Mouse (Mus musculus): ENCODE measurements around the gene Obsl1.
A peak's percentile ranks its signal among the peaks of the same experiment; 100 is the strongest.

The Obsl1 gene

DNA sequence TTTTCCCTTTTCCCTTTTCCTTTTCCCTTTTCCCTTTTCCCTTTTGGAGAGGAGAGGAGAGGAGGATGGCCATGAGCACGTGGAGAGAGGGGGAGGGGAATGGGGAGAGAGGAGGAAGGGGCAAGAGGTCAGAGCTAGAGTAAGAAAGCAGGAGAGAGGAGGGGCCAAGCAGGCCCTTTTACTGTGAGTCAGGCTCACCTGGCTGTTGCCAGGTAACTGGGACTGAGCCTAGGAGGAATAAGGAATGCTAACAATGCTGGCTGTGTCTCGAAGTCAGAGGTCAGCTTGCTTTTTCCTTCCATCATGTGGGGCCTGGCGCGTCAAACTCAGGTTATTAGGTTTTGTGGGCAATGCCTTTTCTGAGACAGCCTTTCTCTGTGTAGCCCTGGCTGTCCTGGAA, 11.7 kb upstream of the Obsl1 start:
- DNase-seq, result no peak

DNA sequence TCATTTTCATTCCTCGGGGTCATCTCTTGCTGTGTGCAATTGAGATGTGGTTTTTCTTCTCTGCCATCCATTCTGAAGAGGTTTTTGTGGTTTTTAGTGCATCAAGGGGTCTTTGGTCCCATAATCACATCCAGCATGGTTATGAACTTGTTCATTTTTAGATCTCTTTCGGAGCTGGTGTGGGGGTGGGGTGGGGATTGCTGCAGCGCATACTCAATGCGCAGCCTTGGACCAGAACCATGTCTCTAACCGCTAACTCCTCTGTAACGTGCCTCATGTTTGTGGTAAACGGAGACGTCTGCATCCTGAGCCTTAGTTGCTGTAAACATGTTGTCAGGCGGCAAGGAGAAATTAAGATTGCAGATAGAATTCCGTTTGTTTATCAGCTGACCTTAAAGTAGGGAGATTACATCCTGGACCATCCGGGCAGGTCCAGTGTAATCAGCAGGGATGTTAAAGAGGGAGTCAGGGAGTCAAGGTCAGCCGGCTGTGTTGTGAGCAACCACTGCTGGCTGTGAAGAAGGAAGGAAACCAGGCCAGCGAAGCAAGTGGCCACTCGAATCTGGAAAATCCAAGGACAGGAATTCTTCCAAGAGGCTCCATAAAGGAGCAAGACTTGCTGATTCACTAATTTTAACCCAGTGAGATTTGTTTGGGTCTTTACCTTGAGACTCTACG, 10.6 kb upstream of the Obsl1 start:
- DNase-seq, result no peak

DNA sequence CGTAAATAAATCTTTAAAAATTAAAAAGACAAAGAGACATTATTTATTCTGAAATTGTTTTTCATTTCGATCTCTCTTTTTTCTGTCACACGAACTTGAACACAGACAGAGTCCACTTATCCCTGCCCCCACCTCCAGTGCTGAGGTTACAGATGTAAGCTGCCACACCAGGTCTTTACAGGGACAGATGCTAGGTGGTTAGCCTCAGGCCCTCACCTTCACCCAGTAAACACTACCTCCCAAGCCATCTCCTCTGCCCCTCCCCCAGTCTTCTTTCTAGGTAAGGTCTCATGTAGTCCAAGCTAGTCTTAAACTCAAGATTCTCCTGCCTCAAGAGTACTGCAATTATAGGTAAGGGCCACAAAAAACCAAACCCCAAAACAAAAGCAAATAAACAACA, 6.3 kb upstream of the Obsl1 start:
- no peak for DNase-seq

GRCm38 (mm10) chr1:75511437-75512210, 5.4 kb upstream of the Obsl1 start:
- DNase-seq, result peak; percentile 57

GRCm38 (mm10) chr1:75510154-75510553, 3.9 kb upstream of the Obsl1 start:
- no peak for DNase-seq

DNA sequence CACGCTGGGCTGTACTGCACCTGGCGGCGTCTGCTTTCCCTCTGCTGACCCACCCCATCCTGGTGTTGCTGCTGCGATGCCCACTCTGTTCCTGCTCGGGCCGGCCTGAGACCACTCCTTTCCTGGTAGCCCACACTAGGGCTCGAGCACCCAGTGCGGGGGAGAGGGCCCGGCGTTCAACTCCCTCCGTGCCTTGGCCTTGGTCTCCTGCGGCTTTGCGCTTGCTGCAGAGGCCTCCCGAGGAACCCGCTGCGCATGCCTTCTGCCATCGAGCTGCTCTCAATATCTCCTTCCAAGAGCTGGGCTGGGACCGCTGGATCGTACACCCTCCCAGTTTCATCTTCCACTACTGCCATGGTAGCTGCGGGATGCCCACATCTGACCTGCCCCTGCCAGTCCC, 3.3 kb upstream of the Obsl1 start:
- DNase-seq, result no peak

DNA sequence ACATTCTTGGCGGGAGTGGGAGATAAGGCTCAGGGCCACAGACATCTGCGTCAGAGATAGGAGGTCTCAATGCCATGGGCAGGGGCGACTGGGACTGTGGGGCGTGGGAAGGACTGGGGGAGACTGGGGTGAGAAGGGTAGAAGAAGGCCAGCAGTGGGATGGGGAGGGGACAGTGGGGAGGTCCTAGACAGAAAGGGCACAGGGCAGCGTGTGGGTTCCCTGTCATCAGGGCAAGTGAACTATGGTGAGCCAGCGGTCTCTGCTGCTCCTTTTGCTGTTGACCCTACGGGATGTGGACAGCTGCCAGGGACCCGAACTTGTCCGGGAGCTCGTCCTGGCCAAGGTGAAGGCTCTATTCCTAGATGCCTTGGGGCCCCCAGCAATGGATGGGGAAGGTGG, 754 bp upstream of the Obsl1 start, which contains the start of gene Inha:
Gene Inha (plus strand): TSS at position 72 of the 400 bp plus-strand sequence.
- DNase-seq, result no peak

DNA sequence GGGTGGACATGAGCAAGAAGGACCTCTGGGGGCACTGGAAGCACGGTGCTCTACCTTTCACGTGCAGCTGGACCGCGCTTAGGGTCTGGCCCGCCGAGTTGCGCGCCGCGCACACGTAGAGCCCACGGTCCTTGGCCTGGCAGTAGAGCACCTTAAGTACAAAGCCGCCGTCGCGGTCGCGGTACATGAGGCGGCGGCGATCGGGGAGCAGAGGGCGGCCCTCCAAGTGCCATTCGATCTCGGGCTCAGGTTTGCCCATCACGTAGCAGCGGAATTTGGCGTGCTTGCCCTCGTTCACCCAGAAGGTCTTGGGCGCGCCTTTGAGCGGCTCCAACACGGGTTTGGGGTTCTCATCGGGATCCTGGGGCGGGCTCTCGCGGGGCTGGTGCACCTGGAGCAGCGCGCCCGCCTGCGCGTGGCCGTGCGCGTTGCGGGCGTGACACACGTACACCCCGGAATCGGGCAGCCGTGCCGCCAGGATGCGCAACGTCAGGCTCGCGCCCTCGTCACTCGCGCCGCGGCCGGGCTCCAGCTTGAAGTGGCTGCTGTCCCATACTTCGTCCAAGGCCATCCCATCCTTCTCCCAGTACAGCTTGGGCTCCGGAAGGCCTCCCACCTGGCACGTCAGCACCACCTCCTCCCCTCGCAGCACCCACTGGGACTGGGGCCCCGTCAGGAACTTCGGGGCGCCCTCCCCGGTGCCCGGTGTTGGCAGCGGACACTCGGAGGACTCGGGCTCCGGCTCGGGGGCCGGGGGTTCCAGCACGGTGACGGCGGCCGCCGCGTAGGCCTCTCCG, 895 bp downstream of the Obsl1 start:
- peak; percentile 68 for DNase-seq

DNA sequence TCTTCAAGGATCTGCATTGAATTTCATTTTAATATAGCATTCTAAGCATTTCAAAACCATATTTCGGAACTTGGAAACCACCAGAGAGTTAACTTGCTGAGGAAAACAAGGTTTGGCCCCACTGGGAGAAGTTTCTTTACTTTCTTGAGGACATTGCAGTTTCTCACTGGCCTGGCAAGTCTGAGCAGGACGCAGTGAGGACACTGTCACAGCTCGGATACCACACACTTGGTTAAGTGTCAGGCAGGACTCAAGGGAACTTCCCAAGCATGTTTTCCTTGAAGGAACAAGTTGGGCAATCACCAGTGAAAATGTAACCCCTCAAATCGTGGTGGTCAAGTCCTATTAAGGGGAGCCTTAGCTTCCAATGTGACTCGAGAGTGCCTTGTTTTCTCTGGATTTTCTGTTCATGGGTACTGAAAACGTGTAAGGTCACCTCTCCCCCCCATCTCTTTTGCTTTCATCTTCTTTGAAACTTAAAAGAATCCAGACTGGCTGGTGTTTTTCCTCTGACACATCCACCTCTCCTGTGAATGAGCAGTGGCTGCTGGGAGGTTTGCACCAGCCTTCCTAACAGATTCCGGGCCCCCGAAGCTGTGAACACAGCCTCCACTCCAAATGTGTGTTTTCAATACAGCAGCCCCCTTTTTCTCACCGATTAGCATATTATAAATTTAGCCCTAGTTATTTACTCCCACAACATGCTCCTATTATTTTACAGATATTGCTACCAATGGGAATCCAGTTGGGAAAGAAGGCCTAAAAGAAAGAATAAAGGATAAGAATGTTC, 1.8 kb downstream of the Obsl1 start:
- no peak for DNase-seq

DNA sequence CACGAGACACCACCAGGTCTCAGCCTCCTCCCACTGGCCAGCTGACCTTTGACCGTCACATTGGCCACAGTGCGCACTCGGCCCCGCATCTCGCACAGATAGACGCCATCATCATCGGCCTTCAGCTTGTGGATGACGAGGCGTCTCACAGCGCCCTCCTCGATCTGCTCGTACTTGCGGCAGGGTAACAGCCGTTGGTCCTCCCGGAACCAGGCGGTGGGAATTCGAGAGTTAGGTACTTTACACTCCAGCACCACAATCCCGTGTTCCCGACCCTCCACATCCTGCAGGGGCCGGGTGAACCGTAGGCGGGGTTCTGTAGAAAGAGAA, 2.6 kb downstream of the Obsl1 start:
- no peak for DNase-seq

GRCm38 (mm10) chr1:75502945-75503650, 3.2 kb downstream of the Obsl1 start:
- DNase-seq, result no peak

- DNase-seq, result no peak
These were observed 4.3 kb downstream of the Obsl1 start for GRCm38 (mm10) chr1:75501905-75502304.

DNA sequence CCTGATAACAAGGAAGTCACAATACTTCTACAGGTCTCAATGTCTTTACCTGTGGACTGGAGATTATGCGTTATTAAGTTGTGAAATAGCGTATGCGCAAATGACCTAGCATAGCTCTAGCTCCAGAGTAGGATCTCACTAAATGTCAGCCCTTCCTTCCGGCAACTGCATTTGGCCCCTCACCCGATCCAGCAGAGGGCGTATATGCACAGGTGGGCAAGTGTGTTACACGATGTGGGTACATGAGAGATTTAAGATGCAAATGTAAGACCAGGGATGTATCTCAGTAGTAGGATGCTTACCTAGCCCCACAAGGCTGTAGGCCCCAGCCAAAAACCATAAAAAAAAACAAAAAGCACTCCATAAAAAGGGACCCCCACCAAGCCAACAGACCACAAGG, 6.8 kb downstream of the Obsl1 start:
- no peak for DNase-seq

DNA sequence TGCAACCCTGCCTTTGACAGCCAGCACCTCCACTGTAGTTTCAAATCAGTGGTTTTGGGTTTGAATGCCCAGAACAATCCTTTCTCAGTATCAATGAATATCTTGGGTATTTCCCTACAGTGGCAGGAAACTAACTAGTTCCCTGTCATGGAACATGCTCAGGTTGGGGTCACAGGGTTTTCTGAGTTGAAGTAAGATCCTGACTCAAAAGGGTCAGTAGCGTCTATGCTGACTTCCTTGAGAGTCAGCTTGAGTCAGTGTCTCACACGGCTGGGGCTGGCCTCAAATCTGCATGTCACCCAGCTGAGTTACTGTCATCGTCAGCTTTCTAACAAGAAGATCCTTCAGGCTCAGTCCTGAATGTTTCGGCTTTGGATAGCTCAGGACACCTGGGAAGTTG, 7.4 kb downstream of the Obsl1 start:
- no peak for DNase-seq

- DNase-seq, result peak; percentile 56
These were observed 11.2 kb downstream of the Obsl1 start for GRCm38 (mm10) chr1:75494878-75495548.

DNA sequence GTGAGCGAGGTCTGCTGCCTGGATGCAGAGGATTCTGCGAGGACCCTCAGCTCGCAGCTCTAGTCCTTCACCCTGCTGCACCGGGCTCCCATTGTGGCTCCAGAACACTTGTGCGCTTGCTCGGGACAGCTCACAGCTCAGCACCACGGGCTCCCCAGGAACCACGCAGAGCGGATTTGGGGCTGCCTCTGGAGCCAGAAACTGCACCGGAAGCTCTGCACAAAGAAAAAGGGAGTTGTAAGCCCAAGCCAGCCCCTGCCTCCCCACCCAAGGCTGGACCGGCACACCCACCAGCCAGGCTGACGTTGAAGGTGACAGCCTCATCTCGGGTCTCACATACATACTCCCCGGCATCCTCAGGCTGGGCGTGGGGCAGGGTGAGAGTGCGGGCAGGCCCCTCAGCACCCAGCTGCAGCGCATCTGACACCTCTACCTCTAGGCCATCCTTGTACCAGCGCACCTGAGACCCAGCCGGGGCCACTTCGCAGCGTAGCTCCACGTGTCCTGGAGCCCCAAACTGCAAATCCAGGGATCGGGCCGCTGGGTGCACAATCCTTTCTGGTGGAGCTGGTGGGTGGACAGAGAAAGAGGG, 13.6 kb downstream of the Obsl1 start:
- no peak for DNase-seq

- no peak for DNase-seq
These were observed 15.3 kb downstream of the Obsl1 start for GRCm38 (mm10) chr1:75490785-75491551.

DNA sequence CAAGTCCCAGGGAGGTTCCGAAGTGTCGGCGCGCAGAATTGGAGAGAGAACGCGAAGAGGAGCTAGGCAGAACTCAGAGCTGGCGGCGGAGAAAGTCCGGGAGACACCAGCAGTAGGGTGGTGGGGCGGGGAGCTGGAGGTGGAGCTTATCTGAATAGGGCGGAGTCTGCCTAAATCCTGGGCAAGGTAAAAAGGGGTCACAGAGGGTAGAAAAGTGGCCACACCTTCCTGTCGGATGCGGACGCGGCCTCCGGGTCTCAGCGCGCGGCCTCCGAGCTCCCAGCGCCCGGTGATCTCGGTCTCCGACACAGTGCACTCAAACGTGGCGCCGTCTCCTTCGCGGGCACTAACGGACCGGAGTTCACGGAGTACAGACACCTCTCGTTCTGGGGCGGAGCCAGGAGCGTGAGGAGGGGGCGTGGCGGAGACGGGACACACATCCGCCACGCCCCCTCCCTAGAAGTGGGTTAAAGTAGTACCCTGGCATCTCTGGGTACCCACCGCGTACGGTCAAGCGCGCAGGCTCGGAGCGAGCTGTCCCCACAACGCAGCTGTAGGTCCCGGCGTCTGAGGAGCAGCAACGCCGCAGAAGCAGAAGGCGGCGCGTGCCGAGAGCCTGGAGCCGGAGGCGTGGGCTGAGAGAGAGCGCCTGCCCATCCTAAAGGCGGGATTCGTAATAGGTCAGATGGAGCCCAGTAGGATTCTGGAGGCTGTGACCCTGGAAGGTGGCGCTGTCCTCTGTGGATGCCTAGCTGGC, 18.7 kb downstream of the Obsl1 start:
- DNase-seq, result peak; percentile 89

DNA sequence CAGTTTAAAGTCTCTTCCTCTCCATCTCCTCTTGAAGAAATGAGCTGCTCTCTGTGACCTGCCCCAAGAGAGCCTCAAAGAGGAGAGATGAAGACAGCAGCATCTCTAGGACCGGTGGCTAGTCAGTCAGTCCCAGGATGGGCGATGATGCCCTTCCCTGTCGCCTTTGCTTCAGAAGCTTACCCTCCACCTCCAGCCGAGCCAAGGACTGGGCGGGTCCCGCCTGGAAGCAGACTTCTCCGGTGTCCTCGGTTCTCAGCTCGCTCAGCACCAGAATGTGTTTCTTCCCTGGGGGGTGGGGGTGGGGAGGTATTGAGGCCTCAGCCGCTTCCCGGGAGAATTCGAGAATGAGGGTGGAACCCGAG, 19.2 kb downstream of the Obsl1 start:
- DNase-seq, result no peak

DNA sequence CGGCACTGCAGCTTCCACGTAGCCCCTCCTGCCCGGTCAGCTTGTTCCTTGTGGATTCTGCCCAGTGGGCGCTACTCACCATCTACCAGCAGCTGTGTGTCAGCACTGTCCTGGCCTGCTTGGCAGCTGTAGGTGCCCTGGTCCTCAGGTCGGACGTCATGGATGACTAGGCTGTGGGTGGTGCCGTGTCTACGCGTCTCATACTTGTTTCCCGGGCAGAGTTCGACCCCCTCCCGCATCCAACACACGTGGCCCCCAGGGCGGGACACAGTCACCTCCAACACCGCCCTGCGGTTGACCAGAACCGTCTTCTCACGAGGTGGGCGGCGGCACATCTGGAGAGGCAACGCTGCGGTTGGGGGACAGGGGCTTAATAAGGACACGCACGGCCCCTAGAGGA, 19.7 kb downstream of the Obsl1 start:
- DNase-seq, result peak; percentile 63
